Mouse (Mus musculus) R1 (cell line): ENCODE measurements at regions not wholly inside any gene's neighbourhood (a gene's known extent, or its start where the extent isn't known, plus 50 kb on each side); places are given as distances from the start of the nearest gene placed in this dataset.

ENCODE experiments used
- DNase-seq: peaks from one replicate; pipeline ENCODE4 v3.0.0-alpha.2; 2018; ENCODE audit warnings: low read depth, low spot score

DNA sequence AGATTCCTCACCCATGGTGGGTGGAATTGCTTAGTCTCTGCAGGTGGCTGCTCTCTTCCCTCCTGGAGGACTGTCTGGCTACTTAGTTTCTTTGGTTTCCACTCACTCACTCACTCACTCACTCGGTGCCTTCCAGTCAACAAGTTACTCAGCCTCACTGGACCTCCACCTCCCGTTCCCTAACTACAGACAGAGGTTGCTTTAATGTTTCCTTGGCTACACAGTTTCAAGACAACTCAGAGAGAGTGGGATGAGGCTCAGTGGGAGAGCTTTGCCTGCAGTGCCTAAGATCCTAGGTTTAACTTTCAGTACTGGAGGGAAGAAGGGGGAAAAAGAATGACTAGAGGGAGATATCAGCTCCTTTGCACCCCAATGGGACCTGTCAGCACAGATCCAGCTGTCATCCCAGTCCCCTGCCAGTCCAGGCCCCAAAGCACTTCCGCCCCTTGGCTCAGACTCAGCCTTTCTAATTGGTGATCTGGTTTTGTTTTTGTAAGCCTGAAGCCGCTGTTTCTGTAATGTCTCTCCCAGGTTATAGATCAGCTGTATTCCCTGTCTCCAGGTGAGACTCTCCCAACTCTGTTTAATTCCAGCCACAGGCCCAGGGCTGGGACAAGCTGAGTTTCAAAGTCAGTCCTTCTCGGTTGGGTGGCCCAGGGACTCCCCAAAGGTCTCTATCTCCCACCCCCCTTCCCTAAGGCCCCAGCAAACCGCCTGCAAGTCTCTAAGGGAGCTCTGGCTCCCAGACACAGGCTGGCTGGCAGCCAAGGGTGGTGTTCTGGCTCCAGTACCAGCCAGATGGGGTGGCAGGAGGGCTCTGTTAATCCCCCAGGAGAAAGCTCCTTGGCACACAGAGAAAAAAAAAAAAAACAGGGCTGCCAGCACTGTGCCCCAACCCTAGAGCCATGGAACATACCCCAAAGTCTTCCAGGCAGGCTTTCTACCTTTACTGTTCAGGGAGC lies 60.5 kb upstream of the Cdon start:
- DNase-seq, result no peak

DNA sequence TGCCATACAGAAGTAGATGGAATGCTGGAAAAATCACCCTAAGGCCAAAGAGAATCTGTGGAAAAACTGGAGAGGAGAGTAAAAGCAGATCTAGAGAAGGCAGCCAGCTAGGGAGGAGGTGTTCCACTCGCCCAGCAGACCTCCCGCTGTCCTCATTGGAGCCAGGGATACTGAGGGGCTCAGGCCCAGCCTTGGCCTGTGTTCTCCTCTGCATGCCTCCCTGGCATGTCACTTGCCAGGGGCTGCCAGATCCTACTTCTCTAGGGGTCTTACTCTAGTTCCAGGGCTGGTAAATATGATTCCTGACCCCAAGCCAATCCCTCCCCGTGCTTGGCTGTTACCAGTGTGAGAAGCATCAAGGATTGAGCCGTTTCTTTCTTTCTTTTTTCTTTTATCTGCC lies 59.5 kb upstream of the Cdon start:
- DNase-seq, result no peak

DNA sequence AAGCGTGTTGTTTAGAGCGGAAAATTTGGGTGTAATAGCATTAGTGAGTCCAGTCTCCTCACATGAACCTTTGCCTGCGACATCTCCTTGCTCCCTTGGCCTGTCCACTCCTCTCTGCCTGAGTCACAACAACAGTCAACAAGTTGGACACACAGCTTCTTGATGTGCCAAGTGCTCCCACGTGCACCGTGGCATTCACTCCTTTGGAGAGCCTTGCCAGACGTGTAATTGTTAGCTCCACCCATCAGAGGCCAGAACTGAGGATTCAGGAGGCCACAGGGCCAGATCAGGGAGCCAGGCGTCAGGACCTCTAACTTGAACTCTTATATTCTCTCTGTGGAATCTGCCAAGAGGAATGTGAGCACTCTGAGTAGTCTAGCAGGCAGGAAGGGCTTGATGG lies 58.7 kb upstream of the Cdon start:
- no peak for DNase-seq

DNA sequence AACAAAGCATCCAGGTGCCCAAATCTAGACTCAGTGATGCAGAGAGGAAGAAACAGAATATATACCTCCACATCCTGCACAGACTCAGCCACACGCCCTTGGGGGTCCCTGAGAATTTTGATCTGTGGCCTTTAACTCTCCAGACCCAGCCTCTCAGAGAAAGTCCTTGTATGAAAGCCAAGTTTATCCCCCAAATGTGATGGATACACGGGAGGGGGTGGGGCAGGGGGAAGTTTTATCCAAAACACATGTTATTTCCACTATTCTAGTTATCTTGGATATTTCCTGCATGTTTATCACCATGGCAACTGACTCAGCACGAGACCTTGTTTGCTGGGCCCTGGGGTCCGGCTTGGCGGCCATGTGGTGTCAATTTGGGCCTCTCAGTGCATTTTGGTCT lies 57.8 kb upstream of the Cdon start:
- DNase-seq, result no peak

DNA sequence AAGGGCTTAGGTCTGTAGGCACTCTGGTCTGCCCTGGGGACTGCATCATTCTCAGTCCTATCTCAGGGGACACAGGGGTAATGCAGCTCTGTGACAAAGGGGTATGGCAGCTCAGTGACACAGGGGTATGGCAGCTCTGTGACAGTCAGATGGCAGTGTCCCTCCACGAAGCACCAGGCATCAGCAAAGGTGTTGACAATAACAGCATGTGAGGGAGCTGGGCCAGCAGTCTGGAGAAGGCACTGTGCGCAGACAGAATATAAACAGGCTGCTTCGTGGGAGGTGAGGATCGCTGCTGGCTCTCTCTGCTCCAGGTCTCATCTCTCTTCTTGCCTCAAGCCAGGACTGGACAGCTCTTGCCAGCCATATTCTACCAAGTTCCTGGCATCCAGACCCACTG lies 57.0 kb upstream of the Cdon start:
- DNase-seq, result no peak

DNA sequence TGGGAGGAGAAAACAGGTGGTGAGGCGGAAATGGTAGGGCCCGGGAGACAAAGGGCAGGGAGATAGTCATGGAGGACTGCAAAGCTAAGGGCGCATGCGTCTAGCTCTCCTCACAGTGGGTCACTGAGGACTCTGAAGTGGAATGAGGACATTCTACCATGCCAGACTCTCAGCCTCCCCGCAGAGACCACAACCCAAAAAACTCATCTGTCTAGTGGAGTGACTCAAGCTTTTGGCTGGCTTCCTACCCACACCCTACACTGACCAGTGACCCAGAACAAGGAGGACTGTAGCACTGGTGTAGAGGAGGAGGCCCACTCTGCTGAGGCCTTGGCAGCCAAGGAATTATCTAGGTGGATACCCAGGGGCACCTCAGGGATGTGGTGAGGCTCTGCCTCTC lies 55.0 kb upstream of the Cdon start:
- DNase-seq, result no peak

DNA sequence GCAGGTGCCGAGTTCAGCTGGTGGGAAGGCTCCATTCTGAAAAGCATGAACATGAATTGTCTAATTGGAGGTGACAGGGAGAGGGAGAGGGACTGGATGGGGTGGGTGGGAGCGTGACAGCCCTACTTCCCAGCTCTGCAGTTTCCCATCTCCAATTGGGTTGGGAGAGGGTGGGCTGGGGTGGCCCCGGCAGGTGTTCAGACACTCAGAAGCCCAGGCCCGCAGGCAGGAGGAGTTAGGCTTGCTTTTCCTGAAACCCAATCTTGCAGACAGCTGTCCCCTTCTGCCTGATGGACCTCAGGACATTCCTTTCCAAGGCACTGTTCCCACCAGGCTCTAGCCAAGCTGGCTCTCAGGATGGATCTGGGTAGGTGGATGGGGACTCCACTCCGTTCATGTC lies 51.9 kb upstream of the Cdon start:
- DNase-seq, result no peak

DNA sequence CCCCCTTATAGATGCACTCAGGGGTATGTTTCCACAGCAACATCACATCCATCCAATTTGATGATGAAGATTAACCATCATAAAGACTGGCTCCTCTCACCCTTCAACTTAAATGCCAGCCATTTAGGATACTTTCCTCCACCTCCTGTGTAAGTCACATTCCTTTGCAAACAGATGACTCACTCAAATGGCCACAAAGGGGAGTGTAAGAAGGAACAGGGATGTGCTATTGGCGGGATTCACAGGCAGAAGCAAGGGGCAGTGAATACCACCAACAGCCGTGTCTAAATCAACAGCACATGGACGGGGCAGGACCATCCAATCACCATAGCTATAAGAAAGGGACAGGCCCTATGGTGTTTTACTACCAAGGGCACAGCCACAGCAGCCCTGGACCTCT lies 50.9 kb upstream of the Cdon start:
- DNase-seq, result no peak

DNA sequence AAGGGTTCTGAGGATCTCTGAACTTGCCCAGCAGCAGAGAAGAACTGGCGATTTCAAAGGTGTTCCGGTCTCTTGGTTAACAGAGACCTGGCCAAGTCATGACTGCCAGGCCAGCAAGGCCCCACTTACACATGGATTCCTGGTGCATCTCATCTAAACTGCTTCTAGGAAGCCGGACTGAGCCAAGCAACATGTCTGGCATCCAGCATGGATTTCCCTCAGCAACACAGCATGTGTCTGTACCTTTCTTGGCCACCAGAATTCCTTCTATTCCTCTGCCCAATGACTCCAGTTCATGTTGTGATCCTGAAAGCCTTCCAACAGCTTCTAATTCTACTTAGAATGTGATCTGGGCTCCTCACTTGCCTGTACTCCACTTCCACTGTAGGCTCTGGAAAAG lies 50.0 kb upstream of the Cdon start:
- no peak for DNase-seq
